Mouse (Mus musculus): ENCODE measurements around the gene Ncs1.

The Ncs1 gene

DNA sequence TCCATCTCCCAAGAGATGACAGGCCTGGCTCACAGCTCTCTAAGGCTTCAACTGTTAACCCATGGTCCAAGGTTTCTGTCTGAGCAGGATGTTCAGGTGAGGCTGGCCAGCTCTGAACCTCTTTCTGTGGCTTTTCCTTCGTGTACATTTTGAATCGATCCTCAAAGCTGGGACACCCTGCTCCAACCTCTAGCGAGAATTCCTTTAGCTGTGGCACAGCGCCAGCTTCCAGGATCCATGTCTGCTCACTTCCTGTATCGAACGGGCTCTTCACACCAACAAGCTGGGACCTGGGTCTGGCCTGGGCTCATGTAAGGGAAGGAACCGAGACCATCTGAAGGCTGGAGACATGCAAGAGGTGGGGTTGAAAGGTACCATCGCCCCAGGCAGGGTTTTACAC, 1.4 kb upstream of the Ncs1 start:
- in situ Hi-C loops (cut with MboI, MseI): loop anchor here (10.0 kb wide), 1 partner anchor 1611 kb away; no protein-coding TSS in a partner anchor

DNA sequence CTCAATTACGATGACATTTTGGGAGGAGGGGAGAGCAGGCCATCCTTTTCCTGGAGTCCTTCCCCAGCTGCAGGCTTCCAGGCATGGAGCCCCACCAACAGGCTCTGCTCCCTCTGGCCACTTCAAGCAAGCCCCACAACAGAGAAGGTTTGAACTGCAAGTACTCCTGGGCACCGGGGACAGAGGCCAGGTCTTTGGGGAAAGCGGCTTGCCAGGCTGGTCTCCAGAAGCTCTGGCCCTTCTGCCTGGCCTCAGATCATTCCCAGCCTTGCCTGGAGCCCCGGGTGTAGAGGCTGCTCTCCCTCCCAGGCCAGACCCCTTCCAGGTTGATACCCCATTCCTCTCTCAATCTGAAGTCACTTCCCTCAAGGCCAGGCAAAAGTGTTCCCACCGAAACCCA, 572 bp upstream of the Ncs1 start:
- in situ Hi-C loops (cut with MboI, MseI): loop anchor here (10.0 kb wide), 1 partner anchor 1610 kb away; no protein-coding TSS in a partner anchor

DNA sequence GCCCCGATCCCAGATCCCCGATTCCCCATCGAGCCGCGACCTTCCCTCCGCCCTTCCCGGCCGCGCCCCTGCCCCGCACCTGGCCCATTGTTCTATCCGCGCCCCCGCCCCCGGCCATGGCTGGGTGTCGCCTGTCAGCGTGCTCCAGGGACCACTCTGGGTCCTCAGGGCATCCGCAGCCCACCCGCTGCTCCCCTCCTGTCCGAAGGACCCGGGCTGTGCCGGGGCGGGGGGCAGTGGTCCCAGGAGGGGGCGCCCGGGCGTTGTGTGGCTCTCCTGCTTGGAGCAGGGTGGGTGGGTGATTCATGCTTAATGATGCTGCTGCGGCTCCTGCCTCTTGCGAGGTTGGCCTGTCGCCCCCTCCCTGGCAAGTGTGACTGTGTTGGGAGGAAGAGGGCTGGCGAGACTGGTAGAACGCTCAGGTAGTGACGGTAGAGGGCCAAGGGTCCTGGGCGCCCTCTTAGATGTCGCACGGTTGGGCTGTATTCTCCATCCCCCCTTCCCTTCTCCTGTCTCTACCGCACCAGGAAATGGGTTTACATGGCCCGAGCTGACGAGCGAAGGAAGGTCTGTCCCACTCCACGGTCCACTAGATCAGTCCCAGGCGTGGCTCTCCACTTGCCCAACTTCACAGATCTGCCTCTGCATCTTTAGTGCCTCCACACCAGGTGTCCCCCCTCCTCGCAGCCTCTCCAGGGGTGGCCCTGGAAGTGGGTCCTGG, 788 bp downstream of the Ncs1 start:
- in situ Hi-C loops (cut with MboI, MseI): loop anchor here (10.0 kb wide), 1 partner anchor 1608 kb away; no protein-coding TSS in a partner anchor

DNA sequence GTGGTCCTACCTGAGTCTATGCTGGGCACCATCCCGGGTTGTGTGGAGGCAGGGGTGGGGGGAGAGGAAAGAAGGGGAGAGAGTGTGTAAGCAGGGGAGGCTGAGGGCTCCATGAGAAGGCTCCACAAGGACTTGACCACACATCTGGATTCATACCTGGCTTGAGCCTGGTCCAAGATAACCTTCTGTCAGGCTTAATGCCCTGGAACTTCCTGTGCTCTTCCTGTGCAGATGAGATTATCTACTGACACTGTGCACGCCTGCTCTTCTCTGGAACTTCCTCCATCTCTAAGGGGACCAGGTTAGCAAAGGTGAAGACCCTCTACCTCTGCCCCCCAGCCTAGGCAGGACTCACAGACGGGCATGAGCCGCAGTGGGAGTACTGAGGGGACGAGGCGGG, 3.2 kb downstream of the Ncs1 start:
- in situ Hi-C loops (cut with MboI, MseI): loop anchor here (10.0 kb wide), 1 partner anchor 1606 kb away; no protein-coding TSS in a partner anchor

DNA sequence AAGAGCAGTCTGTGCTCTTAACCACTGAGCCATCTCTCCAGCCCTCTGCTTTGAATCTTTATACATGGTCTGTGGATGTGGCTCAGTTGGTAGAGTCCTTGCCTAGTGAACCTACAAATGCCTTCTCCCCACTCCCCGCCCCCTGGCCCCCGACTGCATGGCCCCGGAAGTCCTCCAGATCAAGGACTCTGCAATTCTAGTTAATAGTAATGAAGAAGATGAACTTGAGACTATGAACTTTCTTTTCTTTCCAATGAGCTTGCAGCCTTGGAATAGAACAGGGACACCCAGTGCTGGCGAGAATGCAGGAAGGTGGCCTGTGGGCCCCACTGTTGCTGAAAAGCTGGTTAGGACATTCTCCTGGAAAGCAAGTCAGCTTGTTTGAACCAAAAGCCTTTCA, 6.5 kb downstream of the Ncs1 start:
- in situ Hi-C loops (cut with MboI, MseI): loop anchor here (10.0 kb wide), 1 partner anchor 827 kb away; no protein-coding TSS in a partner anchor

DNA sequence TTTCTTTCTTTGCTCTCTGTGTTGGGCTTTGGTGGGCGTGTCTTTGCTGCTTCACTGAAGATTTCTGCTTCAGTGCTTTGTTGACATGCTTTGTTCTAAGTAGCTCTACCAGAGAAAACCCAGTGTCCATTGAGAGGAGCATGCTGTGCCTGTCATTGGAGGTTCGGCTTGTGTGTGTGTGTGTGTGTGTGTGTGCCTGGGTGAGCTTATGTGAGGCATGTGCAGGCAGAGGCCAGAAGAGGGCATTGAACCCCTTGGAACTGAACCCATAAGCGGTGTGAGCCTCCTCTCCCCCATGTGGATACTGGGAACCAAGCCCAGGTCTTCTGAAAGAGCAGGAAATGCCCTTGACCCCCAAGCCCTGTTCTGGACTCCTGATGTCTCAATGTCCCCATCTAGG, 7.8 kb downstream of the Ncs1 start:
- in situ Hi-C loops (cut with MboI, MseI): loop anchor here (10.0 kb wide), 1 partner anchor 829 kb away; no protein-coding TSS in a partner anchor

DNA sequence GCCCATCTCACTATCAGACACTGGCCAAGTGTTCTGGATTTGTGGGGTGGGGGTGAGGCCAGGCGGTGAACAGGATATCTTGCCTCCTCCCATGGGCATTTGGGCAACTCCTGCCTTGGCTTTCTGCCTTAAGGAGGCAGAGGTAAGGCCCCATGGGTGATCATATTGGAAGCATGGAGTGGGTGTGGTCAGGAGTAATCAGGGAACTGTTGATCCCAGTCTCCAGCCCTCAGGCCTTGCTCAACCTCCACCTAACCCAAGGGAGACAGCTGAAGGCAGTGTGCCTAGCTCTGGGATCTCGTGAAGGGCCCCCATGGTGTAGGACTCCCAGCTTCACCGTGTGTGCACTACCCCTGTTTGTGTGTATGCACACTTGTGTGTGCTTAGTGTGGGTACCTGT, 9.2 kb downstream of the Ncs1 start:
- in situ Hi-C loops (cut with MboI, MseI): loop anchor here (10.0 kb wide), 1 partner anchor 830 kb away; no protein-coding TSS in a partner anchor

DNA sequence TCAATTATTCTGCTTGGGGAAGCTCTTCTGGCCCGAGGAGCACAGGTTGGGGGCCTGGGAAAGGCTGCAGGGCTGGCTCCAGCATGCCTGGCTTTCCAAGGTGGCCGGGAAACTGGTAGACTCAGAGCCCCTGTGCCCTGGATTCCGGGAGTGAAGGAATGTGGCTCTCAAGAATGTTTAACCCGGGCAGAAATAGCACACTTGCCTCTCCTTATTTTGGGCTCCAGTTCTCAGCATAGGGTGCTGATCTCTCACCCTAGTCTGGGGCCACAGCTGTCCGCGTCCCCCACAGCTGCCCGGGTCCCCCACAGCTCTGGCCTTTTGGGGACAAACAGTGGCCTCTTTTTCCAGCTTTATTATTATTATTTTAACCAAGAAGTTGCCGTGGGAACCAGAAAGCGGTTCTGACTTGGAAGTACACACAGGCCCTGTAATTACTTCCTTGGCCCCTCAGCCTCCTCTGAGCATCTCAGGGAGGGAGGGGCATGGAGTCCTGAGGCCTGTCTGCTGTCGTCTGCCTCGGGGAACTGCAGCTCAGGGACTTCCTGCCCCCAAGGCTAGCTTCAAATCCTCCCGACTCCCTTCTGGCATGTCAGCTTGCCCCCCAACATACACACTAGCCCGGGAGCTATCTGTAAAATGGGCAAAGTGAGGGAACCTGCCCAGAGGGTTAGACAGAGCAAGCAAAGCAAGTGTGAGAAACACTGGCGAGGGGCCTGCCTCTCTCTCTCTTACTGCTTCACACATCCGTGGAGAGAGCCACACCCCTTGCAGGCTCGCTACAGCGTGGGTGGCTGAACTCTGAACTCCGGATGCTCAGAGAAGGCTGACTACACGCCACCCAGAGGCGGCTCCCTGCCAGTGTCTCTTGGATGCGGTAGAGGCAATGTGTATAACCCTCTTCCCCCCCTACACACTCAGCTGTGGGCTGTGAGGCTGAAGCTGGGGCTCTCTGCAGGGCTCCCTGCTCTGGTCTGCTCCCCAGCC, 10.6 kb downstream of the Ncs1 start:
- in situ Hi-C loops (cut with MboI, MseI): loop anchor here (10.0 kb wide), 1 partner anchor 831 kb away; no protein-coding TSS in a partner anchor

DNA sequence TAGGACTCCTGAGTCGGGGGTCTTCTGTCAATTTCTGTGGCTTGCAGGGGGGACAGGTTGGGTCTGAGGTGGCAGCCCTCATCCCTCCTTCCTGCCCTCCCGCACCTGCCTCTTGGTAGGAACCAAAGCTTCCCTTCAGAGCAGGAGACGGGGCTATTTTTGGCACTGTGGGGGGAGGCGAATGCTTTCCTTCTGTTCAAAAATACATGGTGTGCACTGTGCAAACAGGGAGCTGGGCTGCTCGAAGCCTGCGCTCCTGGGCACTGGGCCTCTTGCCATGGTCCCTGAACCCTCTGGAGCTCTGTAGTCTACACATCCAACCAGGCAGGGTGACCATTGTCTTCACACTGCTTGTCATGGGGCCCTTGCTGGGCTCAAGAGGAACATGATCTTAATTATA, 11.5 kb downstream of the Ncs1 start:
- in situ Hi-C loops (cut with MboI, MseI): loop anchor here (10.0 kb wide), 1 partner anchor 832 kb away; no protein-coding TSS in a partner anchor

DNA sequence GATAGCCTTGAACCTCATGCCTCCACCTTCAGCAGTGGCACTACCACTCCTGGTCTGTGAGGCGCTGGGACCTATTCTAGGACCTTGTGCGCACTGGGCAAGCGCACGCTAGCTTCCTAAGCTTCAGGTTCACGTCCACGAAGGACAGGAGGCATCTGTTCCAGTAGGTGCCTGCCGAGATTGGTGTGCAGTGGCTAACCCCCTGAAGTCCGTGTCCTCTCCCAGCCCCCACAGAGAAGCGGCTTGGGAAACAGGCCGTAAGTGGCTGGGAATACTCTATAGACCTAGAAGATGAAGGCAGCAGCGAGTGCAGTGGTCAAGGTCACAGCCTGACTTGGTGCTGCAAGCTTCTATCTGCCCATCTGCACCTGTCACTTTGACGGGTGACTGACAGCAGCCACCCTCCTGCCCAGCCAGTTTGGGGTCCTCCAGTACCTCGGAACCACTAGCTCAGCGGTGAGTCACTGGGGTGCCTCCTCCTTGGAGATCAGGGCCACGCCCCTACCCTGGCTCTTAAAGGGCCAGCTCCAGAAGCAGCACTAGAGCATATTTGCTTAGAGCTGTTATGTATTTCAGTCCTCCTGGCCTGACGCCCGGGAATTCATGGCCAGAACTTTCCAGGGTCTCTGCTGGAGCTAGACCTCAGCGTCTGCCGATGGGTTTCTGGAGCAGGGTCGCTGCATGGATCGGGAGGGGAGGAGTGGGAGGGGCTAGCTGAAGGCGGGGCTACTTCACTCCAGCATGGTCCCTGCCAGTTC, 13.2 kb downstream of the Ncs1 start:
- in situ Hi-C loops (cut with MboI, MseI): loop anchor here (10.0 kb wide), 1 partner anchor 834 kb away; no protein-coding TSS in a partner anchor

DNA sequence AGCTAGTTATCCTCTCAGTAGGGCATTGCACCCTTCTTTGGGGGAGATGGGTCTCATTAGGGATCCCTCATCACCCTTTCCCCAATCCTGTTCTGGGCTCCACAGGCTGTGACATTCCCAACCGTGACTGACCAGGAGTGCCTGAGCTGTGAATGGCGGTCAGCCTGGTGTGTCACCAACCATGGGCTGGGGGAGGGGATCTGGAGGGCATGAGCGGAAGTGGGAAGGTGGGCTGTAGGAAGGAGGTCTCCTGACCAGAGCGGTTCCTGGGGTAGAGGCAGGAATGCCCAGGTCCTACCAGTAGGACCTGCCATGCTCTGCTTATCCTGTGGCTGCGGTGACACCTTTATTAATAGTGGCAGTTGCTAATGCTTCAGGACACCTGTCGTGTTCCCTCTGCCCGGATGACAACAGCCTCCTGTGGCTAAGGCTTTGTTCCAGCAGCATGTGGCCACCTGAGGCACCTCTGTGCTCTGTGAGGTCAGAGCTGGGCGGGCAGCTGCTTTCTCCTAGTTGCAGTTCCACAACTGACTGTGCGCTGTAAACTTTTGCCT, 13.8 kb downstream of the Ncs1 start:
- in situ Hi-C loops (cut with MboI, MseI): loop anchor here (10.0 kb wide), 1 partner anchor 835 kb away; no protein-coding TSS in a partner anchor

DNA sequence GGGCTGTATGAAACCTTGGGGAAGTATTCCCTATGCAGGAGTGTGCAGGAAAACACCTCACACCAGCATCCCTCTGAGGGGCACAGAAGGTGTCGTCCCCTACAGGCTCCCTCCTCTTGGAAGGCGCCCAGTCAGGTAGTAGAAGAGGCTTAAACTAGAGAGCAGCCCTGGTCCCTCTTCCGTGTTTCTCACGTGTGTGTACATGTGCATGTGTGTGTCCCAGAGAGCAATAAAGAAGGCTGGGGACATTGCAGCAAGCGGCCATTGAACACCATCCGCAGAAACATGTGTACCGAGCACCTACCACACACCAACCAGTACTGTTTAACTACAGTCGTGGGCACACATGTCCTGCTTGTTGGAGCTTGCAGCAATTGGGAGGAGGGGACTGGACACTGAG, 14.9 kb downstream of the Ncs1 start:
- in situ Hi-C loops (cut with MboI, MseI): no loop called here

DNA sequence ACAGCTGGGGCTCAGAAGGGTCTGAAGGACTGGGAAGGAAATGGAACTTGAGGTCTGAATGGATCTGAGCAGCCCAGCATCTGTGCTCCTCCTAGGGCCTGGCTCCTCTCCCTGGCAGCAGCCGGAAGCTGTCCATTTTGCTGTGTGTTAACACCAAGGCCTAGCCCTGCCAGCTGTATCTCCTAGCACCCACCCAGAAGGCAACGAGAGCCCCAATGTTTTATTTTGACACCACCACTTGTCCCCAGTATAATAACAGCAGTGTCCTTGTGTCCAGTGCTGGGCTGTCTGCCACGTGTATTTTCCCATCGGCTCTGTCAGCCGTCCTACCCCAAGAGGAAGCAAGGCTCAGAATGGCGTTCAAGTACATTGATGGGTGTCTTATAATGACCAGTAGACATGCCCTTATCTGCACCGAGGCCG, 17.4 kb downstream of the Ncs1 start:
- in situ Hi-C loops (cut with MboI, MseI): no loop called here

DNA sequence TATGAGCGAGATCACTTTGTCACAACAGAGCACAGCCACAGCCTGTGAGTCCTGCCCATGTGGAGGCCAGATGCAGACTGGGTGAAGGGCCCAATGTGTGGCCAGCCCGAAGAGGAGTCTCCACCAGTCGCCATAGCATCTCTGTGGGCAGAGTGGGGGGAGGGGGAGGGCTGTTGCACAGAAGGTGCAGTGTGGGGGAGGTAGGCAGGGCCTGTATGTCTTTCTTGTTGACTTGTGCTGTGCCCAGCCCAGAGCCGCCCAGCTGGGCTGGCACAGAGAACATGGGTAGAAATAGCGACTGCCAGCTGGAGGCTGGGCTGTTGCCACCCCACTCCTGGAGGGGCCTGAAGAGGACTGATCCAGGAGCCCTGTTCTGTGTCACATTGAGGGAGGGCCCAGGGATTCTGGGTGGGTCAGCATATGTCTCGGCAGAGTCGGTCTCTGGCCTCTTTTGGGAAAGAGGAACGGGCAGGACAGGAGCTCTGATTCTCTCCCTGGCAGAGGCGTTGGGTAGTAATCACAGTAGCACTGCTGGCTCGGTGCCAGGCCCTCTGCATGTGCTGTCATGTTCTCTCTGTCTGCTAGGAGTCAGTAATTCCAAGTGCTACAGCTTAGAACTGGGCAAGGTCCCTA, 18.2 kb downstream of the Ncs1 start:
- in situ Hi-C loops (cut with MboI, MseI): no loop called here

DNA sequence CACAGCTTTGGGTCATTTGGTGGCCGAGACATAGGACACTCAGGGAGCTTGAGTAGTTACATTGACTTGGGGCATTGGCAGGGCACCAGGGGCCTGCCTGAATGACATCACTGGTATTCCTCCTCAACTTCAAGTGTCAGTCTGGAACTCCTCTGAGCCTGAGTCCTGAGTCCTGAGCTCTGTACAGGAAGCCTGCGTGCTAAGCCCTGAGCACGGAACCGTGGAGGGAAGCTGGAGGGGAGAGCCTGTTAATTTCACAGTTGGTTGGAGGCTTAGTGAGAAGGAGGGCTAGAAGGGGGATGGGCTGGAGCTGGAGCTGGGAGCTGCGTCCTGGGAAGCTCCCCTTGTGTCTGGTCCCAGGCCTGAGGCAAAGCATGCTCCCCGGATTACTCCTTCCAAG, 21.8 kb downstream of the Ncs1 start:
- in situ Hi-C loops (cut with MboI, MseI): no loop called here

DNA sequence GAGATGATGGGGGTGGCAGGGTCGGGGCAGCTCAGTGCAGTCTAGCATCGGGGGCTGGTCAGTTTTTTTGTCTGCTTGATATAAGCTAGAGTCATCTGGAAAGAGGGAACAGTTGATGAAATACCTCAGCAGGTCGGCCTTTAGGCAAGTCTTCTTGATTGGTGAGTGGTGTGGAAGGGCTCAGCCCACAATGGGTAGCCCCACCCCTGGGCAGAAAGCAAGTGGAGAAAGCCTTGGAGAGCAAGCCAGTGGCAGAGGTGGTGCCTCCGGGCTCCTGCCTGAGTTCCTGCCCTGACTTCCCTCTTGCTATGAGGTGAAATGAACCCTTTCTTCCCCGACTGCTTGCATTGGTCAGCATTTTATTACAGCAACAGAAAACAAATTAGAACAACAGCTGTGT, 23.0 kb downstream of the Ncs1 start:
- in situ Hi-C loops (cut with MboI, MseI): no loop called here

DNA sequence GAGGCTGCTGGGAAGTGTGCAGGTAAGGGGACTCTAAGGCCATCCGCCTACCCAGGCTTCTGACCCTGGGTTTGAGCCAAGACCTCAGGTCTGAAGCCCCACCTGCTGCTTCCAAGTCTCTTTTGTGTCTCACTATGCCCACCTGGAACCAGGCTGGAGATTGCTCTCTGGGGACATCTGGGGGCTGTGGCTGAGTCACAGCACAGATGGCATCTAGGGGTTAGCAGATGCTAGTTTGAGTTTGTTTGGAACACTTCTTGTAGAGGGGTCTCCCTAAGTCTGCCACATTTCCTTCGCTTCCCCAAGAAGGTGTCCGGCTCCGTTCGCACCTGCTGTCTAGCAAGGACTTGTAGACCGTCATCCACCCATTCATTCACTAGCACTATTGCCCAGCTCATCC, 23.6 kb downstream of the Ncs1 start:
- in situ Hi-C loops (cut with MboI, MseI): no loop called here

DNA sequence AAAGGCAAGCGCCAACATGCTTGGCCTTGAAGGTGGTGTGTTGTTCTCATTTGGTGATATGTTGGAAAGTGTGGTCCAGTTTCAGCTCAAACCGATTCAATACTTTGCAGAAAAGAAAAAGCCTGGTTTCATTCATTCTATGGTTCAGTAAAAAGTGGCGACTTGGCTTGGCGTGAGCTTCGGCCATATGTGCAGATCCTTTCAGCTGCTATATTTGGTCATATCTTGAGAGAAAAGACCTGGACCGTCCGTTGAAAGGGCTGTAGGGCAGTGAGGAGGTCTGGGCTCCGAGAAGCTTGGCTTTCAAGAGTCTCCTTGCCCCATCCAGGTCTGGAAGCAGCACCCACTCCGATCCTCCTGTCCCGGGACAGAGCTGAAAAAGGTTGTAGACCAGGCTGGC, 24.2 kb downstream of the Ncs1 start:
- in situ Hi-C loops (cut with MboI, MseI): loop anchor here (10.0 kb wide), 1 partner anchor 75 kb away; no protein-coding TSS in a partner anchor

DNA sequence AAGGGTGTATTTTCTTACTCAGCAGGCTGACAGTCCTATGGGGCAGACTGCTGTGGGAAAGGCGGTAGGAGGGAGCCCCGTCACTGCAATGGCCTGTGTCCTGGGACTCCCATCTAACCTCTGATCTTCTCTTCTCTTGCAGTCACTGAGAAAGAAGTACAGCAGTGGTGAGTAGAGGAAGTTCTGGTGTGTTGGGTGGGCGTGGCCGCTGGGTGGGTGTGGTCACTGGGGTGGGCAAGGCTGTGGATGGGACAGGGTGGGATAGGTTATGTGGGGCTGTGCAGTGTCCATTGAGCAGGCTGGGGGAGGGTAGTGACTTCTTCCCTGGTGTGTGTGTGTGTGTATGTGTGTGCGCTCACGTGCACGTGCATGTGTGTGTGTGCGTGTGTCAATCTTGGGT, 24.8 kb downstream of the Ncs1 start:
- in situ Hi-C loops (cut with MboI, MseI): loop anchor here (10.0 kb wide), 1 partner anchor 76 kb away; no protein-coding TSS in a partner anchor

DNA sequence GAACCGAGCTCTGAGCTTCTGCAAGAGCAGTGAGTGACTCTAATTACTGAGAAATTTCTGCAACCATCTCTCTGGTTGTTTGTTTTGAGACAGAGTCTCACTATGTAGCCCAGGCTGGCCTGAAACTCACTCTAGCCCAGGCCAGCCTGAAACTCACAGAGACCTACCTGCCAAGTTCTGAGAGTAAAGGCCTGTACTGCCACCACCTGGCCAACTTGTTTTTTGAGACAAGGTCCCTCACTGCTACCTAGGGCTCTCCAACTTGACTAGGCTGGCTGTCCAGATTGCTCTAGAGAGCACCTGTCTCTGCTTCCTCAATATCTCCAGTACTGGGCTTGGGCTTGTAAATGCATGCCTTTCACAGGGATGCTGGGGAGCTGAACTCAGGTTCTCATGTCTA, 25.4 kb downstream of the Ncs1 start:
- in situ Hi-C loops (cut with MboI, MseI): loop anchor here (10.0 kb wide), 1 partner anchor 76 kb away; no protein-coding TSS in a partner anchor

Measured in T-helper 2 cell (primary cell).